Mouse (Mus musculus) embryonic facial prominence, embryonic 11.5 days (tissue): ENCODE results near the gene Cdc42se2. TPM values are rescaled to one million over a fixed set of nuclear protein-coding genes. Genes with fewer than 3 reads are reported as not detected.

Experiments
- ATAC-seq: fragments of 200-750 bp; cut with Nextera tagmentation; replicated peaks from 2 replicates; pipeline ENCODE4 v1.8.0; 2017; ENCODE audit warnings: low read depth; ENCODE audit not compliant: insufficient number of reproducible peaks, low FRiP score, low TSS enrichment
- DNase-seq: peaks from one replicate; pipeline ENCODE4 v3.0.0-alpha.2; 2015; ENCODE audit warnings: low spot score
- H3K27ac ChIP-seq: fragments of 300-500 bp; sonication (generic); replicated peaks from 2 replicates; pipeline ENCODE4 v1.5.1; 2014; ENCODE audit warnings: mild to moderate bottlenecking, low read depth, low read length, control low read depth
- H3K27me3 ChIP-seq: fragments of 300-500 bp; sonication (generic); 2 replicates; pipeline ENCODE4 v1.6.1; 2014; ENCODE audit warnings: mild to moderate bottlenecking, low read length, moderate library complexity, mixed read lengths; ENCODE audit not compliant: control insufficient read depth, insufficient read depth
- H3K36me3 ChIP-seq: fragments of 300-500 bp; sonication (generic); replicated peaks from 2 replicates; pipeline ENCODE4 v1.6.1; 2014; ENCODE audit warnings: low read depth, mild to moderate bottlenecking, low read length, moderate library complexity, mixed read lengths; ENCODE audit not compliant: control insufficient read depth, insufficient read depth
- H3K4me1 ChIP-seq: fragments of 300-500 bp; sonication (generic); 2 replicates; pipeline ENCODE4 v1.6.1; 2014; ENCODE audit warnings: low read length, mixed read lengths; ENCODE audit not compliant: control insufficient read depth, insufficient read depth
- H3K4me2 ChIP-seq: fragments of 300-500 bp; sonication (generic); 2 replicates; pipeline ENCODE4 v1.6.1; 2014; ENCODE audit warnings: low read depth, mild to moderate bottlenecking, control low read depth, low read length, moderate library complexity
- H3K4me3 ChIP-seq: fragments of 300-500 bp; sonication (generic); 2 replicates; pipeline ENCODE4 v1.5.1; 2014; ENCODE audit warnings: low read depth, low read length, control low read depth
- H3K9ac ChIP-seq: fragments of 300-500 bp; sonication (generic); replicated peaks from 2 replicates; pipeline ENCODE4 v1.6.1; 2014; ENCODE audit warnings: mild to moderate bottlenecking, control low read depth, low read length
- H3K9me3 ChIP-seq: fragments of 300-500 bp; sonication (generic); replicated peaks from 2 replicates; pipeline ENCODE4 v1.6.1; 2016; ENCODE audit warnings: mild to moderate bottlenecking, low read length, inconsistent platforms, mixed read lengths; ENCODE audit not compliant: control insufficient read depth
- WGBS: fragments of 180-500 bp; shearing (Covaris S2); extraction: QIAGEN DNeasy Blood & Tissue Kit; methylation state at CpG from one replicate; pipeline ENCODE4 v1.1.7; 2014; 5-methylcytosine and 5-hydroxymethylcytosine counted together
- polyA plus RNA-seq: library from polyadenylated mRNA; unstranded; fragments of >200 nt; fragmentation: Nextera tagmentation; extraction: Ambion mirVana; gene quantifications from 2 replicates; pipeline ENCODE4 v1.2.1, GENCODE M21; 2014

Cdc42se2 gene
- polyA plus RNA-seq, 1 experiment from 2014 or later = 150 TPM

- Histone ChIP-seq H3K9me3 (no peaks in the 10 kb centered on the region), H3K27ac (no peak overlapping the region), H3K4me2 (no peak overlapping the region), H3K27me3 (no peaks in the 10 kb centered on the region), H3K4me3 (no peak overlapping the region), H3K9ac (no peak overlapping the region), H3K36me3 (no peaks in the 10 kb centered on the region), H3K4me1 (no peaks in the 10 kb centered on the region)
- ATAC-seq (no peak), DNase-seq (no peak)
- WGBS = 97% methylated on average over 28 of the region's 28 CpGs
Measured at GRCm38 (mm10) chr11:54806891-54807290, 19.4 kb upstream of the Cdc42se2 start.

GRCm38 (mm10) chr11:54805196-54805595 is 17.7 kb upstream of the Cdc42se2 start:
- no peaks in the 10 kb centered on the region for H3K36me3 ChIP-seq
- DNase-seq = no peak
- no peak overlapping the region for H3K9ac ChIP-seq
- no peaks in the 10 kb centered on the region for H3K4me1 ChIP-seq
- H3K27me3 ChIP-seq = no peaks in the 10 kb centered on the region
- WGBS = 93% methylated on average over 4 of the region's 4 CpGs
- no peak overlapping the region for H3K27ac ChIP-seq
- ATAC-seq = no peak
- no peaks in the 10 kb centered on the region for H3K9me3 ChIP-seq
- no peak overlapping the region for H3K4me3 ChIP-seq
- H3K4me2 ChIP-seq = no peak overlapping the region

- H3K4me3 ChIP-seq = no peak overlapping the region
- H3K4me1 ChIP-seq = no peaks in the 10 kb centered on the region
- ATAC-seq = no peak
- no peak for DNase-seq
- H3K9ac ChIP-seq = no peak overlapping the region
- no peak overlapping the region for H3K4me2 ChIP-seq
- no peak overlapping the region for H3K27ac ChIP-seq
- no peaks in the 10 kb centered on the region for H3K36me3 ChIP-seq
- WGBS = 70% methylated on average over 6 of the region's 6 CpGs
- H3K9me3 ChIP-seq = no peaks in the 10 kb centered on the region
- H3K27me3 ChIP-seq = no peaks in the 10 kb centered on the region
Measured at GRCm38 (mm10) chr11:54802621-54803020, 15.1 kb upstream of the Cdc42se2 start.

GRCm38 (mm10) chr11:54801791-54802558 is 14.5 kb upstream of the Cdc42se2 start:
- DNase-seq (no peak), ATAC-seq (no peak)
- no peaks in the 10 kb centered on the region for H3K27me3 ChIP-seq
- no peak overlapping the region for H3K4me3 ChIP-seq
- no peak overlapping the region for H3K27ac ChIP-seq
- no peak overlapping the region for H3K4me2 ChIP-seq
- H3K9ac ChIP-seq = no peak overlapping the region
- H3K4me1 ChIP-seq = no peaks in the 10 kb centered on the region
- H3K9me3 ChIP-seq = no peaks in the 10 kb centered on the region
- WGBS = 75% methylated on average over 6 of the region's 6 CpGs
- no peaks in the 10 kb centered on the region for H3K36me3 ChIP-seq

GRCm38 (mm10) chr11:54796551-54796950 is 9.1 kb upstream of the Cdc42se2 start:
- H3K4me3 ChIP-seq = no peak overlapping the region
- no peak overlapping the region for H3K27ac ChIP-seq
- whole genome bisulfite sequencing = 76% methylated on average over 11 of the region's 11 CpGs
- no peak for ATAC-seq
- no peak overlapping the region for H3K9ac ChIP-seq
- no peaks in the 10 kb centered on the region for H3K27me3 ChIP-seq
- no peaks in the 10 kb centered on the region for H3K4me1 ChIP-seq
- no peak for DNase-seq
- H3K4me2 ChIP-seq = no peak overlapping the region
- no peaks in the 10 kb centered on the region for H3K36me3 ChIP-seq
- H3K9me3 ChIP-seq = no peaks in the 10 kb centered on the region

GRCm38 (mm10) chr11:54794678-54795077 is 7.2 kb upstream of the Cdc42se2 start:
- WGBS = 89% methylated on average over 3 of the region's 3 CpGs
- no peak for ATAC-seq

GRCm38 (mm10) chr11:54793173-54793572 is 5.7 kb upstream of the Cdc42se2 start:
- H3K4me2 ChIP-seq = no peak overlapping the region
- H3K9me3 ChIP-seq = no peaks in the 10 kb centered on the region
- no peak overlapping the region for H3K4me3 ChIP-seq
- H3K4me1 ChIP-seq = no peaks in the 10 kb centered on the region
- H3K27me3 ChIP-seq = no peaks in the 10 kb centered on the region
- H3K9ac ChIP-seq = no peak overlapping the region
- DNase-seq (no peak), ATAC-seq (no peak)
- H3K27ac ChIP-seq = no peak overlapping the region
- 72% methylated on average over 1 of the region's 1 CpGs for WGBS
- no peaks in the 10 kb centered on the region for H3K36me3 ChIP-seq

More at GRCm38 (mm10) chr11:54794678-54795077, 7.2 kb upstream of the Cdc42se2 start:
- no peaks in the 10 kb centered on the region for H3K9me3 ChIP-seq
- no peak for DNase-seq
- H3K9ac ChIP-seq = no peak overlapping the region
- no peak overlapping the region for H3K4me3 ChIP-seq
- no peaks in the 10 kb centered on the region for H3K36me3 ChIP-seq
- no peak overlapping the region for H3K27ac ChIP-seq
- no peak overlapping the region for H3K4me2 ChIP-seq
- no peaks in the 10 kb centered on the region for H3K4me1 ChIP-seq
- H3K27me3 ChIP-seq = no peaks in the 10 kb centered on the region

- no peak for DNase-seq
- H3K4me3 ChIP-seq = no peak overlapping the region
- H3K4me1 ChIP-seq = no peaks in the 10 kb centered on the region
- H3K9me3 ChIP-seq = no peaks in the 10 kb centered on the region
- no peaks in the 10 kb centered on the region for H3K36me3 ChIP-seq
- 87% methylated on average over 4 of the region's 4 CpGs for WGBS
- H3K27ac ChIP-seq = no peak overlapping the region
- no peak overlapping the region for H3K9ac ChIP-seq
- H3K4me2 ChIP-seq = no peak overlapping the region
- no peaks in the 10 kb centered on the region for H3K27me3 ChIP-seq
- ATAC-seq = no peak
Measured at GRCm38 (mm10) chr11:54791458-54791857, 4.0 kb upstream of the Cdc42se2 start.
